Mouse (Mus musculus): ENCODE measurements around the gene Cttnbp2. TPM values are rescaled to one million over a fixed set of nuclear protein-coding genes. Genes with fewer than 3 reads are reported as not detected.

The Cttnbp2 gene
- polyA plus RNA-seq, 2 experiments, result 21.3 to 33.9 TPM

DNA sequence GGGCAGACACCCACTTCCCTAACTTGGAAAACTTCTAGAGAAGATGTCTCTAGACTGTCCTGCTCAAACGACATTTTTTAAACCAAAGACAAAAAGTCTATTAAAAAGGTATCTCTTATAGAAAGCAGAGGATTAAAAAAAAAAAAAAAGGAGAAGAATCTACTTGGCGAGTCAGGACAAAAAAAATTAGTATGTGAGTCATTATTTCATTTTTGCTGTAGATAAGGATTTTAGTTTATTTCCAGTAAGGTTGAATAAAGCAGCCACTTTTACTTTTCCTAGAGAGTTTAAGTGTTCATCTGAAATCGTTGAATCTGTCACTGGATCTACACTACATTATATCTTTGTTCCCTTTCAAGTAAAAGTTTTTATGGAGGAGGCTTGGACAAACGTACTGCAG is 139.9 kb downstream of the Cttnbp2 start:
- Histone ChIP-seq H3K4me1 (ENCODE audit: control insufficient read depth, insufficient read depth, low read length) (no peaks in the 10 kb centered on the region), H3K9me3 (ENCODE audit: control insufficient read depth, low read length) (no peaks in the 10 kb centered on the region), H3K4me3 (replicated peaks; ENCODE audit: low read length) (no peak overlapping the region), H3K36me3 (ENCODE audit: control insufficient read depth, insufficient read depth, low read length) (no peaks in the 10 kb centered on the region; the same call in 1 of the 2 replicates), H3K27me3 (ENCODE audit: control insufficient read depth, insufficient read depth, low read length) (no peaks in the 10 kb centered on the region), H3K27ac (replicated peaks; ENCODE audit: low read depth, low read length) (no peak overlapping the region), H3K9ac (ENCODE audit: low read depth, low read length, severe bottlenecking) (no peak overlapping the region), H3K4me2 (replicated peaks; ENCODE audit: low read depth, low read length, severe bottlenecking) (no peak overlapping the region)
- no peak for ATAC-seq (ENCODE audit: low FRiP score, low read depth)
- WGBS, result 67% methylated on average over 4 of the region's 4 CpGs
- TF ChIP-seq POLR2A (IDR thresholded peaks at IDR 0.05; ENCODE audit: borderline replicate concordance, extremely low read depth, insufficient read depth, insufficient read length), result no peak
- no peak for DNase-seq (ENCODE audit: low spot score)

DNA sequence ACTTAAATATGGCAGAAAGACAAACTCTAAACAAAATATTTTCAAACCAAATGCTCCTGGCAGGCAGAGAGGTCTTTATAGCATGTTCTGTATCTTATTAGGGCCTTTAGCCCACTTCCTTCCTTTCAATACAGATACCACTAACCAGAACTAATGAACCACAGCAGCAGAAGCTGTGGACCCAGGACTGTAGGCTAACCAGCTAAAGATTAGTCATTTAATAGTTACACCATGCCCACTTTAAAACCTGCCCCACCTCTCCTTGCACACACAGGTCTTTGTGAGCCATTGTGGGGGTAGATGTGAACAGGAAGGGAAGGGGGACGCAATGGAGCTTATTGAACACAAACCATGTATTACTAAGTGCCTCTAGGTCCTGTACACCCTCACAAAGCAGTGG is 141.0 kb downstream of the Cttnbp2 start:
- 62% methylated on average over 1 of the region's 1 CpGs for WGBS
- Histone ChIP-seq H3K36me3 (ENCODE audit: control insufficient read depth, insufficient read depth, low read length) (no peaks in the 10 kb centered on the region; the same call in none of the 2 replicates), H3K27ac (replicated peaks; ENCODE audit: low read depth, low read length) (no peak overlapping the region), H3K4me3 (replicated peaks; ENCODE audit: low read length) (no peak overlapping the region), H3K4me1 (ENCODE audit: control insufficient read depth, insufficient read depth, low read length) (no peaks in the 10 kb centered on the region), H3K4me2 (replicated peaks; ENCODE audit: low read depth, low read length, severe bottlenecking) (no peak overlapping the region), H3K9me3 (ENCODE audit: control insufficient read depth, low read length) (no peaks in the 10 kb centered on the region), H3K9ac (ENCODE audit: low read depth, low read length, severe bottlenecking) (no peak overlapping the region), H3K27me3 (ENCODE audit: control insufficient read depth, insufficient read depth, low read length) (no peaks in the 10 kb centered on the region)
- ATAC-seq (ENCODE audit: low FRiP score, low read depth) (no peak), DNase-seq (ENCODE audit: low spot score) (no peak)
- no peak for TF ChIP-seq POLR2A (IDR thresholded peaks at IDR 0.05; ENCODE audit: borderline replicate concordance, extremely low read depth, insufficient read depth, insufficient read length)

- H3K4me2 ChIP-seq (replicated peaks; ENCODE audit: low read depth, low read length, severe bottlenecking), result no peak overlapping the region
- no peaks in the 10 kb centered on the region for H3K9me3 ChIP-seq (ENCODE audit: control insufficient read depth, low read length)
- DNase-seq (ENCODE audit: low spot score) (peak; percentile 80), ATAC-seq (ENCODE audit: low FRiP score, low read depth) (no peak)
- no peak overlapping the region for H3K27ac ChIP-seq (replicated peaks; ENCODE audit: low read depth, low read length)
- no peaks in the 10 kb centered on the region for H3K27me3 ChIP-seq (ENCODE audit: control insufficient read depth, insufficient read depth, low read length)
- H3K9ac ChIP-seq (ENCODE audit: low read depth, low read length, severe bottlenecking), result no peak overlapping the region
- no peak for TF ChIP-seq POLR2A (IDR thresholded peaks at IDR 0.05; ENCODE audit: borderline replicate concordance, extremely low read depth, insufficient read depth, insufficient read length)
- H3K4me1 ChIP-seq (ENCODE audit: control insufficient read depth, insufficient read depth, low read length), result no peaks in the 10 kb centered on the region
- H3K4me3 ChIP-seq (replicated peaks; ENCODE audit: low read length), result no peak overlapping the region
- no peaks in the 10 kb centered on the region; the same call in none of the 2 replicates for H3K36me3 ChIP-seq (ENCODE audit: control insufficient read depth, insufficient read depth, low read length)
- 30% methylated on average over 7 of the region's 7 CpGs for WGBS
Measured at GRCm38 (mm10) chr6:18372447-18373228, 142.0 kb downstream of the Cttnbp2 start.

DNA sequence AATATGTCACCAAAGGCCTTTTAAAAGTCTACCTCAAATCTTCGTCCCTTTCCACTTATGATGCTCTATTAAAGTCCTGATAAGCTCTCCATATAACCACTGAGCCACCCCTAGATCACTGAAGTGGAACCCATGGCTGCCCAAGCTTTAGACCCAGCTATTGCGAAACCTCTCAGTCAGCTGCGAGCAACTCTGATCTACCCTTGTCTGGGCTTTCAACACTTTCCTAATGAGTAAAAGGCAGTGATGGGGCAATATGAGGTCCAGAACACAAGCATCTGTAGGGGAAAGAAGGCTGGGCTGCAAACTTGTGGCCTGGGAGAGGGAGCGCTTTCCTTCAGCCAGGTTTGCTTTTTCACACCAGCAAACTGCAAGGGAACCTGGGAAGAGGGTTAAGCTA is 144.9 kb downstream of the Cttnbp2 start:
- 86% methylated on average over 4 of the region's 4 CpGs for WGBS
- Histone ChIP-seq H3K4me2 (replicated peaks; ENCODE audit: low read depth, low read length, severe bottlenecking) (no peak overlapping the region), H3K27ac (replicated peaks; ENCODE audit: low read depth, low read length) (no peak overlapping the region), H3K9me3 (ENCODE audit: control insufficient read depth, low read length) (no peaks in the 10 kb centered on the region), H3K27me3 (ENCODE audit: control insufficient read depth, insufficient read depth, low read length) (no peaks in the 10 kb centered on the region), H3K4me1 (ENCODE audit: control insufficient read depth, insufficient read depth, low read length) (no peaks in the 10 kb centered on the region), H3K36me3 (ENCODE audit: control insufficient read depth, insufficient read depth, low read length) (no peaks in the 10 kb centered on the region; the same call in 1 of the 2 replicates), H3K9ac (ENCODE audit: low read depth, low read length, severe bottlenecking) (no peak overlapping the region), H3K4me3 (replicated peaks; ENCODE audit: low read length) (no peak overlapping the region)
- DNase-seq (ENCODE audit: low spot score) (no peak), ATAC-seq (ENCODE audit: low FRiP score, low read depth) (no peak)
- no peak for TF ChIP-seq POLR2A (IDR thresholded peaks at IDR 0.05; ENCODE audit: borderline replicate concordance, extremely low read depth, insufficient read depth, insufficient read length)

DNA sequence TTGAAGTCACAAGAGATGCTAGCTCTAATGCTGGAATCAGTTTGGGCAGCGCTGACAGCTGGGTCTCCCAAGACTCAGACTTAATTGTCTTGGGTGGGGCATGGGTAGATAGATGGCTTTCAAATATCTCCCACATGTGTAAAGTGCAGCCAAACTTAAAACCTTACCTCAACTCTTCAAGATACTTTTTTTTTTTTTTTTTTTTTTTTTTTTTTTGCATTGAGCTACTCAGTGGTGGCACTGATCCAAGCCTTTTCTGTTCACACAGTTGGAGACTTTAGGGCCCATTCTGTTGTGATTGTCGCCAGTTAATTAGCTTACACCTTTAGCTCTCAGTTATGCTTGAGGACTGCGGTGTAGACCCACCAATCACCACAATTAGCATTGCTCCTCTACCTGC is 145.6 kb downstream of the Cttnbp2 start:
- ATAC-seq (ENCODE audit: low FRiP score, low read depth) (no peak), DNase-seq (ENCODE audit: low spot score) (no peak)
- WGBS, result 69% methylated on average over 3 of the region's 3 CpGs
- Histone ChIP-seq H3K9ac (ENCODE audit: low read depth, low read length, severe bottlenecking) (no peak overlapping the region), H3K36me3 (ENCODE audit: control insufficient read depth, insufficient read depth, low read length) (no peaks in the 10 kb centered on the region; the same call in 1 of the 2 replicates), H3K27ac (replicated peaks; ENCODE audit: low read depth, low read length) (no peak overlapping the region), H3K9me3 (ENCODE audit: control insufficient read depth, low read length) (no peaks in the 10 kb centered on the region), H3K4me3 (replicated peaks; ENCODE audit: low read length) (no peak overlapping the region), H3K4me2 (replicated peaks; ENCODE audit: low read depth, low read length, severe bottlenecking) (no peak overlapping the region), H3K4me1 (ENCODE audit: control insufficient read depth, insufficient read depth, low read length) (no peaks in the 10 kb centered on the region), H3K27me3 (ENCODE audit: control insufficient read depth, insufficient read depth, low read length) (no peaks in the 10 kb centered on the region)
- no peak for TF ChIP-seq POLR2A (IDR thresholded peaks at IDR 0.05; ENCODE audit: borderline replicate concordance, extremely low read depth, insufficient read depth, insufficient read length)
